Mouse (Mus musculus) kidney, postnatal 0 days (tissue): ENCODE data around the gene Naa60. TPM values are rescaled to one million over a fixed set of nuclear protein-coding genes. Genes with fewer than 3 reads are reported as not detected.

Source experiments
- ATAC-seq: fragments of 200-750 bp; cut with Nextera tagmentation; replicated peaks from 2 replicates; pipeline ENCODE4 v1.8.0; 2017; ENCODE audit warnings: low read depth, moderate number of reproducible peaks, moderate TSS enrichment, moderate library complexity; ENCODE audit not compliant: low FRiP score
- DNase-seq: peaks from one replicate; pipeline ENCODE4 v3.0.0-alpha.2; 2016; ENCODE audit warnings: low spot score
- H3K27ac ChIP-seq: fragments of 300-500 bp; sonication (generic); 2 replicates; pipeline ENCODE4 v1.5.1; 2014; ENCODE audit warnings: mild to moderate bottlenecking
- H3K27me3 ChIP-seq: fragments of 300-500 bp; sonication (generic); 2 replicates; pipeline ENCODE4 v1.6.1; 2014; ENCODE audit warnings: low read length, mixed read lengths; ENCODE audit not compliant: insufficient read depth
- H3K36me3 ChIP-seq: fragments of 300-500 bp; sonication (generic); 2 replicates; pipeline ENCODE4 v1.6.1; 2014; ENCODE audit warnings: low read length, mixed read lengths; ENCODE audit not compliant: insufficient read depth
- H3K4me1 ChIP-seq: fragments of 300-500 bp; sonication (generic); replicated peaks from 2 replicates; pipeline ENCODE4 v1.6.1; 2014; ENCODE audit warnings: antibody characterized with exemption, low read length, mixed read lengths; ENCODE audit not compliant: insufficient read depth
- H3K4me2 ChIP-seq: fragments of 300-500 bp; sonication (generic); 2 replicates; pipeline ENCODE4 v1.6.1; 2014; ENCODE audit warnings: mild to moderate bottlenecking, low read length, moderate library complexity, mixed read lengths
- H3K4me3 ChIP-seq: fragments of 300-500 bp; sonication (generic); replicated peaks from 2 replicates; pipeline ENCODE4 v1.5.1; 2014; ENCODE audit warnings: low read depth, low read length
- H3K9ac ChIP-seq: fragments of 300-500 bp; sonication (generic); 2 replicates; pipeline ENCODE4 v1.6.1; 2014; ENCODE audit warnings: low read depth, low read length
- H3K9me3 ChIP-seq: fragments of 300-500 bp; sonication (generic); replicated peaks from 2 replicates; pipeline ENCODE4 v1.6.1; 2016; ENCODE audit warnings: low read length, inconsistent platforms, mixed read lengths
- CTCF ChIP-seq: IDR thresholded peaks from 2 replicates; pipeline ENCODE4 v1.5.1; 2016; ENCODE audit warnings: antibody characterized with exemption, low read depth, mild to moderate bottlenecking, moderate library complexity
- WGBS: fragments of 180-500 bp; shearing (Covaris S2); extraction: QIAGEN DNeasy Blood & Tissue Kit; methylation state at CpG from one replicate; pipeline ENCODE4 v1.1.7; 2014; 5-methylcytosine and 5-hydroxymethylcytosine counted together
- polyA plus RNA-seq: library from polyadenylated mRNA; unstranded; fragments of >200 nt; fragmentation: Nextera tagmentation; extraction: Ambion mirVana; gene quantifications from 2 replicates; pipeline ENCODE4 v1.2.1, GENCODE M21; 2015

Naa60 gene
- polyA plus RNA-seq, 1 experiment from 2014 or later = 40.9 TPM

GRCm38 (mm10) chr16:3852586-3852985 is 19.6 kb upstream of the Naa60 start:
- ATAC-seq (no peak), DNase-seq (no peak)

GRCm38 (mm10) chr16:3854437-3855182 is 17.6 kb upstream of the Naa60 start:
- DNase-seq = peak; percentile 58
- 50% methylated on average over 11 of the region's 11 CpGs for WGBS
- Histone ChIP-seq H3K4me1 (no peaks in the 10 kb centered on the region), H3K9ac (no peak overlapping the region), H3K27ac (0 out of 2 replicates have a peak overlapping the region, but pooled peaks have one; percentile 5), H3K4me2 (no peak overlapping the region), H3K27me3 (no peaks in the 10 kb centered on the region), H3K9me3 (no peaks in the 10 kb centered on the region), H3K4me3 (no peak overlapping the region), H3K36me3 (no peaks in the 10 kb centered on the region)
- peak; percentile 54; the same call in 1 of the 2 replicates for ATAC-seq
- no peak for TF ChIP-seq CTCF

More at GRCm38 (mm10) chr16:3852586-3852985, 19.6 kb upstream of the Naa60 start:
- no peak for TF ChIP-seq CTCF
- Histone ChIP-seq H3K27ac (no peak overlapping the region), H3K9me3 (no peaks in the 10 kb centered on the region), H3K36me3 (no peaks in the 10 kb centered on the region), H3K4me3 (no peak overlapping the region), H3K9ac (no peak overlapping the region), H3K4me2 (no peak overlapping the region), H3K27me3 (no peaks in the 10 kb centered on the region), H3K4me1 (no peaks in the 10 kb centered on the region)
- WGBS = 37% methylated on average over 12 of the region's 12 CpGs

- DNase-seq (no peak), ATAC-seq (no peak)
- WGBS = 88% methylated on average over 1 of the region's 1 CpGs
- no peak overlapping the region for H3K4me2 ChIP-seq
- H3K9me3 ChIP-seq = no peaks in the 10 kb centered on the region
- no peak overlapping the region for H3K4me3 ChIP-seq
- 0 out of 2 replicates have a peak, but pooled peaks cover 3% of the 10 kb centered on the region for H3K36me3 ChIP-seq
- TF ChIP-seq CTCF = no peak
- no peak overlapping the region for H3K9ac ChIP-seq
- H3K27ac ChIP-seq = no peak overlapping the region
- H3K4me1 ChIP-seq = no peaks in the 10 kb centered on the region
- no peaks in the 10 kb centered on the region for H3K27me3 ChIP-seq
Observed at GRCm38 (mm10) chr16:3855776-3856175, 16.4 kb upstream of the Naa60 start.

GRCm38 (mm10) chr16:3859254-3859653 is 12.9 kb upstream of the Naa60 start:
- TF ChIP-seq CTCF = no peak
- 0 out of 2 replicates have a peak, but pooled peaks cover 7% of the 10 kb centered on the region for H3K36me3 ChIP-seq
- WGBS = 91% methylated on average over 4 of the region's 4 CpGs
- no peaks in the 10 kb centered on the region for H3K4me1 ChIP-seq
- no peaks in the 10 kb centered on the region for H3K9me3 ChIP-seq
- no peak overlapping the region for H3K4me3 ChIP-seq
- H3K27ac ChIP-seq = no peak overlapping the region
- no peak overlapping the region for H3K9ac ChIP-seq
- ATAC-seq = no peak
- no peak for DNase-seq
- H3K27me3 ChIP-seq = no peaks in the 10 kb centered on the region
- no peak overlapping the region for H3K4me2 ChIP-seq

- H3K4me1 ChIP-seq = peaks cover 3% of the 10 kb centered on the region
- ATAC-seq = 0 out of 2 replicates have a peak, but pooled peaks have one; percentile 10
- peak overlapping the region; percentile 3; the same call in 1 of the 2 replicates for H3K27ac ChIP-seq
Observed at GRCm38 (mm10) chr16:3871815-3872214, 360 bp upstream of the Naa60 start.

GRCm38 (mm10) chr16:3876346-3876745 is 4.2 kb downstream of the Naa60 start:
- Histone ChIP-seq H3K9ac (no peak overlapping the region), H3K36me3 (no peaks in the 10 kb centered on the region), H3K27ac (no peak overlapping the region), H3K9me3 (no peaks in the 10 kb centered on the region), H3K4me2 (no peak overlapping the region), H3K4me3 (no peak overlapping the region), H3K27me3 (no peaks in the 10 kb centered on the region), H3K4me1 (peaks cover 3% of the 10 kb centered on the region)
- 93% methylated on average over 4 of the region's 4 CpGs for WGBS
- no peak for DNase-seq
- no peak for ATAC-seq
- TF ChIP-seq CTCF = no peak

More at GRCm38 (mm10) chr16:3871815-3872214, 360 bp upstream of the Naa60 start:
- peak overlapping the region; percentile 66 for H3K4me2 ChIP-seq
- no peak for DNase-seq
- H3K9ac ChIP-seq = peak overlapping the region; percentile 71
- no peak for TF ChIP-seq CTCF
- no peaks in the 10 kb centered on the region for H3K27me3 ChIP-seq
- no peaks in the 10 kb centered on the region for H3K36me3 ChIP-seq
- WGBS = 2% methylated on average over 16 of the region's 16 CpGs
- peak overlapping the region; percentile 43 for H3K4me3 ChIP-seq
- no peaks in the 10 kb centered on the region for H3K9me3 ChIP-seq
